Mouse (Mus musculus) liver (tissue): Measurements from ENCODE around the gene Ppp1r36.

Source experiments
- DNase-seq: peaks from one replicate; pipeline ENCODE4 v3.0.0-alpha.2; 2020; ENCODE audit warnings: mixed read lengths

Ppp1r36 gene

DNA sequence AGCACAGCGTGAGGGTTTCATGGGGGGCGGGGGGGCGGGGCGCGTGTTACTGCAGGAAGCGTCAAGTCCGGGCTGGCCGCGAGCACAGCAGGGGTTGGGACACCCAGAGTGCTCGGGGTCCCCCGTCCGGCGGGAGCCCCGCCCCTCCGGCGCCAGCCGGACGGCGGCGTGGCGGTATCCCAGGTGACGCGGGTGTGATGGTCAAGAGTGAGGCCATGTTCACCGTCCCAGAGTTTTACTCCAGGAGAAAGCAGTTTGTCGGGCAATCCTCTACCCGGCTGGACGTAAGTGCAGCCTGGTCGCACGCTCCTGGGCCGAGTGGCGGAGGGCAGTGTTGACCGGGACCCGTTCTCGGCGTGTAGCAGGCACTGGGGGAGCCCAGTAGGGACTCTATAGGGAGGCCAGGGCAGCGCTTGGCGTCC is at the start of gene Ppp1r36:
Ppp1r36 (plus strand) TSS at position 106 of the 422 bp plus-strand sequence.
- peak; percentile 40 for DNase-seq

DNA sequence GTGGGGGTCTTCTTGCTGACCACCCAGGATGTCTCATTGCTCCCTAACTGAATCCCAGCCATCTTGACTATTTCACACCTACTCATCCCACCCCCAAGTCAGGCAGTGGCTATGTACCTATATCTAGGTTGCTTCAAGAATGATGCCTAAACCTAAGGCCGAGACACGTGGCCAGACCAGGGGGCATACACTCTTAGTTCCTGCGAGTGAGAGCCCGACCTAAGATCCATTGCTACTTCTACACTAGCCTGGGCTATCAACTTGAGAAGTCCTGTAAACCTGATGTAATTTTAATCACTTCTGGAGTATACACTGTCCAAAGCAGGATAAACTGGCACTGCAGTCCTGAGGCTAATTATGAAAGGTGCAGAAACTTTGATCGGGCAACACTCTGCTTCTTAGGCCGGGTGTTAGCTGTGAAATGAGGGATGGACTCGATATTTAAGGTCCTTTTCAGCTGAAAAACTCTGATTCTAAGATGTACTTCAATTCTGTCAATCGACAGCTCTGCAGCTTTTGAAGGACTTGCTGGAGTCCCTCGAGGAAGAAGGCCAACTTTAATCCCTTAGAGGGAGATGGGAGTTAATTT is 49.0 kb upstream of the Ppp1r36 start:
- no peak for DNase-seq

- peak; percentile 73 for DNase-seq
Observed at GRCm38 (mm10) chr12:76368790-76369205, 48.5 kb upstream of the Ppp1r36 start.

GRCm38 (mm10) chr12:76369206-76369977 is 47.9 kb upstream of the Ppp1r36 start, which contains the start of gene Zbtb25:
TSS of gene Zbtb25 (minus strand) at chr12:76369602.
- peak; percentile 87 for DNase-seq

GRCm38 (mm10) chr12:76369978-76370830 is 47.1 kb upstream of the Ppp1r36 start, which contains the start of gene Zbtb1:
TSS of gene Zbtb1 (plus strand) at chr12:76370266.
- DNase-seq = peak; percentile 84

GRCm38 (mm10) chr12:76370831-76371571 is 46.3 kb upstream of the Ppp1r36 start:
- peak; percentile 87 for DNase-seq

DNA sequence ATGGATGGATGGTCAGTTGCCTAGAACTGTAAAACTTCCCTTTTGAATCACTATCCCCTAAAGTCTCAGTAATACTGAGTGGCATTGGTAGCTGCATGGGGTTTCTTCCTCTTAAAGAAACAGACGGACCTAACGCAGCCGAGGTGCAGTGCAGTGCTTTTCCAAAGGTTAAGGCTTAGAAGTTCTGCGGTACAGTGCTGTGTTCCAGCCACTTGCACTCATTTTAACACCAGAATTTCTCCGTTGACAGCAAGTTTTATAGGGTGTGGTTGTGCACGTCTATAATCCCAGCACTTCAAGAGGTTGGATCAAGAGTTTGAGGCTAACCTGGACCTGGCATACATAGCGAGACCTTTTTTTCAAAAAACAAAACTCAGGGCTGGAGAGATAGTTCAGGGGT is 45.3 kb upstream of the Ppp1r36 start:
- DNase-seq = peak; percentile 17

DNA sequence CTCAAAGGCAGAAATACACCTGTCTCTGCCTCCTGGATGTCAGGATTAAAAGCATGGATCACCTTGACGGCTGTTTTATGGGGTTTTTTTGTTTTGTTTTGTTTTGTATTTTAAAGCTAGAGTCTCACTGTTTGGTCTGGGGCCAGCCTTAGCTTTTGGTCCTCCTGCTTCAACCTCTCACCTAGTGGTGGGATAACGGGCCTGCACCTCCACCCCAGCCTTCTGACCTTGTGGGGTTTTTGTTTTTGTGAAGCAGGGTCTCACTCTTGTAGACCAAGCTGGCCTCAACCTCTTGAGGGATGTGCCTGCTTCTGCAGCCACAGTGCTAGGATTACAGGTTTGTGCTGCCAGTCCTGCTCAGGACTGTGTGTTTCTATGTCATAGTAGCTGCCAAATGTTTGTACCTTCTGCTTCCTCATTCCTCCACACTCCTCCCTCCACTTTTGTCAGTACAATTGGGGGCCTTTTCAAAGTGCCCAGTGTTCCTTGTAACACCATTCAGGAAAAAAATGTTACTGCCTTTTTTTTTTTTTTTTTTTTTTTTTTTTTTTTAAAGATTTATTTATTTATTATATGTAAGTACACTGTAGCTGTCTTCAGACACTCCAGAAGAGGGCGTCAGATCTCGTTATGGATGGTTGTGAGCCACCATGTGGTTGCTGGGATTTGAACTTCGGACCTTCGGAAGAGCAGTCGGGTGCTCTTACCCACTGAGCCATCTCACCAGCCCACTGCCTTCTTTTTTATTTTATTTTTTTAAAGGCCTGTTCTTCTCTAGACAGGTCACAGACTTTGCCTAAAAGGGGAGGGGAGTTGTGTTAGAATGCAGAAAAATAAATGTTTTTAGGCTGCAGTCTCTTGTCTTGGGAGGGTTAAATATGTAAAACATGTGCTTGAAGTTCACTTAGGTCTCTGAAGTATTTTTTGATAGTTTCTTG is 44.2 kb upstream of the Ppp1r36 start:
- DNase-seq = peak; percentile 31

DNA sequence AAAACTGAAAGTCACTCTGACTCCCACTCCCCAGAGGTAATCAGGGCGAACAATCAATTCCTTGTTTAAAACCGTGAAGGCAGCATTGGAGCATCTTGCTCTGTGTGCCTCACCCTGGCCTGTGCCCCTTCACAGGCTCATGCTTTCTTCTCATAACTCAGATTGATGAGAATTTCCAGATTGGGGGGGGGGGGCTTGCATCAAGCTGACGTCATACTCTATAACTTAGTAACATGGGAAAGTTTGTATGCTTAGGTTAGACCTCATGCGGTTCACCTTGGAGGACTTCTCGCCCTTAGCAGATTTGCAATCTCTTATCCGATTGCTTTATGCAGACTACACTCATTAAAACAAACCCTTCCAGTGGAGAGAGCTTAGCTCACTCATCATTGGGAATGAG is 43.3 kb upstream of the Ppp1r36 start:
- DNase-seq = no peak

- no peak for DNase-seq
Observed at GRCm38 (mm10) chr12:76374911-76375310, 42.4 kb upstream of the Ppp1r36 start.

GRCm38 (mm10) chr12:76375506-76375905 is 41.8 kb upstream of the Ppp1r36 start:
- peak; percentile 79 for DNase-seq

GRCm38 (mm10) chr12:76376649-76377048 is 40.7 kb upstream of the Ppp1r36 start:
- DNase-seq = peak; percentile 59

DNA sequence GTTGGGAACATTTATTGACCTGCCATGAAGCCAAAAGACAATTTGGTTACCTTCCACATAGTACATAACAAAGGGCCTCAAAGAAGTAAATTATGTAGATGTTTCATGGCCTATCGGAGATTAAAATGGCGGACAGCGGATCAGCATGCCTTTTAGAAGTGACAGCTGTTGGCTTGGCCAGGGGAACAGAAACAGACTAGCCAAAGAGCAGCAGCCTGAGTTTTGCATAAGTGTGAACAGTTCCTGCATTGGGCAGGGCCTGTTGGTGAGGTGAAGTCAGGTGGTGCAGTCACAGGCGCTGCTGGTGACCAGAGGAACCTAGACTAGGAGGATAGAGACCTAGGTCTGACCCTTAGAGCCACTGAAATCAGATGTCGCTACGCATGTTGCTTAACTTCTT is 40.3 kb upstream of the Ppp1r36 start:
- no peak for DNase-seq

DNA sequence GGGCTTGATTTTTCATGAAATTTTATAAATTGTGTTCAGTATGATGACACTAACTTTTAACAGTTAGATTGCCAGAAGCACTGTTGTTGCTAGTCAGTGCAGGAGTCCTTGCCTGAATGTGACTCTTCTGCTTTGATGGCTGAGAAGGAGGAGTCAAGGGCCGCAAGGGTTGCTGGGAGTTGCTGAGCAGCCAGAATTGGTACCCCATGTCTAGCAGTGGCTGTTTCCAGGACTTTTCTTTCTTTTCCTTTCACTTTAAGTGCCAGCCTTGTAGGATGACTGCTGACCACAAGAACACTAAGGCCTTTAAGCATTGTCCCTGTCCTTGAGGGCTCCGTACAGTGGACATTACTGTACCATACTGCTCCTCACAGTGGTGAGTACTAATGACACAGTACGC is 39.6 kb upstream of the Ppp1r36 start:
- DNase-seq = no peak

DNA sequence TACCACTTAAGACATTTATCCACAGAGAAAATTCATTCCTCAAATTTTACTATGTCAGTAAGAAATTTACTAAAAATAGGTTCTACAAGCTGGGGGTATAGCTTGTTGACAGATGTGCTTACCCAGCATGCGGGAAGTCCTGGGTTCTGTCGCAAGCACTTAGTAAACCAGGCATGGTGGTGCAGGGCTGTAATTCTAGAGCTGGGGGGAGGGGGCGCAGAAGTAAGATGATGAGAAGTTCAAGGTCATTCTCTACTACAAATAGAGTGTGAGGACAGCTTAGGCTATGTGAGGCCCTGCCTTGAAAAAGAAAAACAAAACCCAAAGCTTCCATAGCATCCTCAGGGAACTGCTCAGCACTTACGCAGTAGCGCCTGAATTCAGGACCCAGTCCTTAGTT is 38.8 kb upstream of the Ppp1r36 start:
- no peak for DNase-seq

DNA sequence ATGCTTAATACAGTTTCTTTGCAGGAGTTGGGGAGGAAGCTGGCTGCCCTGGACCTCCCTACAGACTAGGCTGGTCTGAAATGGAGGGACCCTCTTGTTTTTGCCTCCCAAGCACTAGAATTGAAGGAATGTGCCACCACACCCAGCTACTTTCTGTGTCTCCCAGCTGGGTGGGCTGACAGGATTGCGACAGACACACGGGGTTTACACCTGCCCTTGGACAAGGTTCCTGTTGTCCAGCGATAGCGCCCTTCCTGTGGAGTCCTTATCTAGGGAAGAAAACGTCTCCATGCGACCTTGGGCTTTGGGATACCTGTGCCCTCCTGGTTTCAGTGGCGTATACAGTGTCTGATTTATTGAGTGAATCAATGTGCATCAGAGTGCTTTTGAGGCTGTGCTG is 37.2 kb upstream of the Ppp1r36 start:
- DNase-seq = no peak

- DNase-seq = no peak
Observed at GRCm38 (mm10) chr12:76385342-76385741, 32.0 kb upstream of the Ppp1r36 start.

- DNase-seq = no peak
Observed at GRCm38 (mm10) chr12:76388794-76389193, 28.5 kb upstream of the Ppp1r36 start.

- DNase-seq = no peak
Observed at GRCm38 (mm10) chr12:76391595-76392271, 25.6 kb upstream of the Ppp1r36 start.

DNA sequence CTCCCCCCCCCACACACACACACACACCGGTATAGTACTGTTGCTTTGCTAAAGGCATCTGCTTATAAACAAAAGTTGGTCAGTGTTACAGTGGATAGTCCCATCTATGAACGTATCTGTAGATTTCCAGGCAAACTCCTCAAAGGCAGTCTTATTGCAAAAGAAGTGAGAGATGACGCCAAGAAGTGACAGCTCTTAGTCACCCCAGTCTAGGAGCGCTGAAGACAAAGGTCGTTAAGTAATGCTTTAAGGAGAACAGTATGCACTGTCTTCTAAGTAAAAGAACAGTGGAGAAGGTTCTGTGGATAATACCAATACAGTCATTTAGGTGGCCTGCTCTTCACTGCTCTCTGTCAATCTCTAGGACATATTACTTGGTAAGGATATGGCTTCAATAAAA is 24.4 kb upstream of the Ppp1r36 start:
- no peak for DNase-seq

DNA sequence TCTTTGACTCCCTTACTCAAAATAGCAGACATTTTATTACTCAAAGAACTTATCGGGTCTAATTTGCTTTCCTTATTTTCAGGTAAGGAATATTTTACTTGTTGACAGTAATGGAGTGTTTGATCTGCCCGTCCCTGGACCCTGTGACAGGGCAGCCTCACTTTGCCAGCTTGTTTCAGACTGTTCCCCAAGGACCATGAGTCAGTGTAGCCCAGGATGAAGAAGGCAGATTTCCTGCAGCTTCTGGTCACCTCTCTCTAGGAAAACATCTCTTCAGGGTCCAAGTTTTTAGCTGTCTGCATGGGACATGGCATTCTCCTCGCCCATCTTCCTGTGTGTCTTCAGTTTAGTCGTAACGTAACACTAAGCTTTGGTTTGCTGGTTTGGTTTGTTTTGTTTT is 20.1 kb upstream of the Ppp1r36 start:
- no peak for DNase-seq
